Mouse (Mus musculus) embryo, embryonic 9.5 days (tissue): ENCODE results near the gene Krtap5-4.
"Not testable (repeated sequence)": the region's sequence is repeated elsewhere in the genome, so short reads cannot be mapped to it uniquely, and the experiment has no call there.

ENCODE experiments used
- DNase-seq: peaks from one replicate; pipeline ENCODE4 v3.0.0-alpha.2; 2017; ENCODE audit errors: extremely low spot score

The Krtap5-4 gene

GRCm38 (mm10) chr7:142303249-142303648, at the start of gene Krtap5-4:
Gene Krtap5-4 (plus strand): TSS chr7:142303549.
- DNase-seq, result no peak

- DNase-seq, result no peak
These were observed 47.8 kb upstream of the Krtap5-4 start for GRCm38 (mm10) chr7:142255517-142255916.

DNA sequence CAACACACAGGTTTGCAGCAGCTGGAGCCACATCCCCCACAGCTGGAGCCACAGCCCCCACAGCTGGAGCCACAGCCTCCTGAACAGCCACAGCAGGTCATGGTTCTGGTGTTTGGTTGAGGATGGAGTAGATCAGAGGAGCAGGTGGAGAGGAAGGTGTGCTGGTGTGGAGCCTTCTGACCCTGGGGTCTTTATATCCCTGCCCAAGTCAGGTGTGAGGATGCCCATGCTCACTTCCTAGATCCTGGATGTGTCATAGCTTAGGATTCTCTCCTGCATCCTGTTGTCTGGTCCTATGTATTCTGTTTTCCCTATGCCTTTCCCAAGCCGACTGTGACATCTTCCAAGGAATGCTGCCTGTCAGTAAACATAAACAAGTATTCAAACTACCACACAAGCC, 45.1 kb upstream of the Krtap5-4 start, which contains the start of gene Gm2431:
Gene Gm2431 (minus strand): TSS at position 101 of the 400 bp plus-strand sequence.
- DNase-seq, result not testable (repeated sequence)

- not testable (repeated sequence) for DNase-seq
These were observed 29.1 kb upstream of the Krtap5-4 start, which contains the start of gene Gm4559 for GRCm38 (mm10) chr7:142274263-142274662. Gene Gm4559 (minus strand): TSS chr7:142274363.

DNA sequence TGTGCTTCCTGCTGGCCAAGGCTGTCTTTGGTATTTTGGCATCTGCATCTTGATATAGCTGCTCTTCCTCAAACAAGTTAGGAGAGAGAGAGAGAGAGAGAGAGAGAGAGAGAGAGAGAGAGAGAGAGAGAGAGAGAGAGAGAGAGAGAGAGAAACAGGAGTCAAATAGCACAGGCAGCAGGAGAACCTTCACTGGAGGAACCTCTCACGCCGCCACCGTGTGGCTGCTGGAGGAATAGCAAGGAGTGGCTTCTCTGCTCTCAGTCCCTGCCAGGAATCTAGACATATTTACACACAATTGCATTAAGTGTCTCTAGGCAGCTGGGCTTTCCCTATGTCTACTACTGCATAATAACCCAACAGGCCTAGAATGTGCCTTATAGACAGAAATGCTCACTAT, 25.2 kb upstream of the Krtap5-4 start:
- DNase-seq, result peak; percentile 57

DNA sequence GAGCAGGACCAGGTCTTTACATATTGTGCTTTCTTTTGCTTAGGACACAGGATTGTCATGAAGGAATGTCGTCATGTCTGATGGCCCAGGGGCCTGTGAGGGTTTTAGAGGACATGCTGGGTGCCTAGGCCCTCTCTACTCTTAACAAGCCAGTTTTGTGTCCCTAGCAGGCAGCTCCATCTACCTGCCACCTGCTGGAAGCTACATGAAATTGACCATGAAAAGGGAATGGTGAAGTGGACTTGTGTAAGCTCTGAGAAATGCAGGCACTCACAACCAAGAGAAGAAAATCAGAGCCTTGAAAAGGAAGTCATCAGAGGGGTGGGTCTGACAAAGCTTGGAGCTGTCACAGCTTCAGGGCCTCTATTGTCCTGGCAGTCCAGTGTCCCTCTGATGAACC, 24.1 kb upstream of the Krtap5-4 start:
- not testable (repeated sequence) for DNase-seq

DNA sequence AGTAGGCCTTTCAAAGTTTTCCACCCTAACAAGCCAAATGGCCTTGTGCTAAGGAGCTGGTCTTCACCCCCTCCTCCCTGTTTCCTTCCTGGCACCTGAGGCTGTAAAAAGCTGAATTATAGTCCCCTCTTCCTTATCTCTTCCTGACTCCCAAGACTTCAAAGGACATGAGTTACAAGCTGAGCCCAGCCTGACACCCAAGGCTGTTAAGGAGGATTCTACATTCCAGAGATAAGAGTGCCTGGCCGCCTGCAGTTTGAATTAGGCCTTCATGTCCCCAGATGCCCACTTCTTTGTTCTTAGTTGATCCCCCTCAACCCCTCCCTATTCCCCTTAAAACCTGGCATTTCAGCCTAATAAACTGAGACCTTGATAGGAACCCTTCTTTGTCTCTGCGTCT, 20.5 kb upstream of the Krtap5-4 start:
- peak; percentile 22 for DNase-seq

DNA sequence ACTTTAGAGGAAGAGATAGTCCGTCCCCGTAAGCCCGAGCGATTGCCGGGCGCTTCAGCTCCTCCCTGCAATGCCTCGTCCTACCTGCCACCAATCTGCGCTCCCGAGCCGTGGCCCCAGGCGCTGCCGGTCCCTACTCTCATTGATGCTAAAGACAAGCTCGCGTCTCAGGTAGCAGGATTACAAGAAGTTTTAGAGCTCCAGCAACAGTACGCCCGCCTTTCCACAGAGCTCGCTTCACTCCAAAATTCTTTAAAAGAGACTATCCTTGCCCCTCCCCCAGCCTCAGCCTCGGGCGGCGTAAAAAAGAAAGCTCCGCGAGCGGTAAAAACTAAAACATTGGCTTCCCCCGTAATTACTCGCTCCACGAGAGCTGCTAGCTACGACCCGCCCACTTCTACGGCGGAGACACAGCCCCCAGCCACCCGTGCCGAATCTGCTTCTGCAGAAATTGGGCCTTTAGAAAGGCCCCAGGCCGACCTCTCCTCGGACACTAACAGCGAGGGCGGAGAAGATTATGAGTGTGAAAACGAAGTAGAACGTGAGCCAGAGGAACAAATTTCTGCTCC, 19.2 kb upstream of the Krtap5-4 start:
- DNase-seq, result peak; percentile 85

GRCm38 (mm10) chr7:142284615-142285080, 18.7 kb upstream of the Krtap5-4 start:
- DNase-seq, result peak; percentile 94

- DNase-seq, result no peak
These were observed 18.1 kb upstream of the Krtap5-4 start for GRCm38 (mm10) chr7:142285130-142285835.

DNA sequence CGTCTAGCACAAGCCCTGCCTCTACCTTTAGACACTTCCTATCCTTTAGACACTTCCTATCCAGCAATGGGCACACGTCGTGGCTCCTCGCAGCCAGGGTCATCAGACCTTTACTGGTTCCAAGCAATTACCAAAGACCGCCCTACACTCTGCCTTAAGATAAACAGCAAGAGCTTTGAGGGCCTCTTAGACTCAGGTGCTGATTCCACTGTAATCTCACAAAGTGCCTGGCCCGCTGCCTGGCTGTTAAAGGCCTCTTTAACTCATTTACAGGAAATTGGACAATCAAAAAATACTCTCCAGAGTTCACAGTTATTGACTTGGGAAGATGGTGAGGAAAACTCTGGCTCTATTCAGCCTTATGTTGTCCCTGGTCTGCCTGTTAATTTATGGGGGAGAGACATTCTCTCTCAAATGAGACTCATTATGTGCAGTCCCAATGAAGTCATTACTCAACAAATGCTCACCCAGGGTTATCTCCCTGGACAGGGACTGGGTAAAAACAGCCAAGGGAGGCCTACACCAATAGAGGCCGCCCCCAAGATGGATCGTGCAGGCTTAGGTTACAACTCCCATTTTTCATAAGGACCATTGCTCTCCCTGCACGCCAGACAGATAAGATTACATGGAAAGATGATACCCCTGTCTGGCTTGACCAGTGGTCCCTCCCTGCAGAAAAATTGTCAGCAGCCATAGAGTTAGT, 17.3 kb upstream of the Krtap5-4 start:
- DNase-seq, result peak; percentile 15

DNA sequence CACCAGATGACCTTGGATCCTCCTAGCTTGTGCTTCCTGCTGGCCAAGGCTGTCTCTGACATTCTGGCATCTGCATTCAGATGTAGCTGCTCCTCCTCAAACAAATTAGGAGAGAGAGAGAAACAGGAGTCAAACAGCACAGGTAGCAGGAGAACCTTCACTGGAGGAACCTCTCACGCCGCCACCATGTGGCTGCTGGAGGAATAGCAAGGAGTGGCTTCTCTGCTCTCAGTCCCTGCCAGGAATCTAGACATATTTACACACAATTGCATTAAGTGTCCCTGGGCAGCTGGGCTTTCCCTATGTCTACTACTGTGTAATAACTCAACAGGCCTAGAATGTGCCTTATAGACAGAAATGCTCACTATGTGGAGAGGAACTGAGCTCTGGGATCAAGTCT, 9.5 kb upstream of the Krtap5-4 start:
- not testable (repeated sequence) for DNase-seq

DNA sequence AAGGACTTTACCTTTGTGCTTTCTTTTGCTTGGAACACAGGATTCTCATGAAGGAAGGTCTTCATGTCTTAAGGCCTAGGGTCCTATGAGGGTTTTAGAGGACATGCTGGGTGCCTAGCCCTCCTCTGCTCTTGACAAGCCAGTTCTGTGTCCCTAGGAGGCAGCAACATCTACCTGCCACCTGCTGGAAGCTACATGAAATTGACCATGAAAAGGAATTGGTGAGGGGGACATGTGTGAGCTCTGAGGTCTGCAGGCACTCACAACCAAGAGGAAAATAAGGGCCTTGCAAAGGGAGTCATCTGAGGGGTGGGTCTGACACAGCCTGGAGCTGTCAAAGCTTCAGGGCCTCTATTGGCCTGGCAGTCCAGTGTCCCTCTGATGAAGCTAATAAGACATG, 7.9 kb upstream of the Krtap5-4 start:
- DNase-seq, result no peak

GRCm38 (mm10) chr7:142296108-142296507, 7.2 kb upstream of the Krtap5-4 start:
- DNase-seq, result not testable (repeated sequence)

- DNase-seq, result not testable (repeated sequence)
These were observed 6.3 kb upstream of the Krtap5-4 start, which contains the start of gene Krtap5-1 for GRCm38 (mm10) chr7:142297018-142297417. Gene Krtap5-1 (minus strand): TSS chr7:142297118.

- not testable (repeated sequence) for DNase-seq
These were observed 580 bp downstream of the Krtap5-4 start for GRCm38 (mm10) chr7:142303929-142304328.

DNA sequence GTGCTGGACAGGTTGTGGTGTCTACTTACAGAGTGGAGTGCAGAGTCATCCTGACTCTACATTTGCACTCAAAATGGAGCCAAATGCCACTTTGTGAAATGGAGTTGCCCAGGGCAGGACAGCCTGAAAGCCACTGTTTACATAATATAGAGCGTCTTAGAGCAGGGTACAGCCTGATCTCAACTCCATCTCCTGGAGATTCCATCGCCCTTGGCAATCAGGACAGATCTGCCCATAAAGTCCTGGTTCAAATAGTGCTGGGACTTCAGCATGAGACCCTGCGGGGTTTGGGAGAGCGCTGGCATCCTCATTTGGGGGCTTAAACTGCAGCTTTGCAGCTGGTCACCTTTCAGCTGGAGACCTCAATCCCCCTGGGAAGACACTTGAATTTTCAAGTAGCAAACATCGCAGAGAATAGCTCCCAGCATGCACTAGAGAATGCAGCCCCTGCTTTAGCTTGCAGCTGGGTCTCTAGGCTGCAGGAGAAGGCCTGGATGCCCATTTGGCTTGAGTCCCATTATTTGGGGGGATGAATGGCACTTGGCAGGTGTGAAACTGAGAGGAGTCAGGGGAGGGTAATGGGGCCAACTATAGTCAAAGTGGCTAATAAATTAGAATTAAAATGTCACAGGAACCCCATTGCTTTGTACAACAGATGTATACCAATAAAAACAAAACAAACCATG, 11.4 kb downstream of the Krtap5-4 start:
- DNase-seq, result no peak

GRCm38 (mm10) chr7:142316558-142316957, 13.2 kb downstream of the Krtap5-4 start:
- peak; percentile 63 for DNase-seq

DNA sequence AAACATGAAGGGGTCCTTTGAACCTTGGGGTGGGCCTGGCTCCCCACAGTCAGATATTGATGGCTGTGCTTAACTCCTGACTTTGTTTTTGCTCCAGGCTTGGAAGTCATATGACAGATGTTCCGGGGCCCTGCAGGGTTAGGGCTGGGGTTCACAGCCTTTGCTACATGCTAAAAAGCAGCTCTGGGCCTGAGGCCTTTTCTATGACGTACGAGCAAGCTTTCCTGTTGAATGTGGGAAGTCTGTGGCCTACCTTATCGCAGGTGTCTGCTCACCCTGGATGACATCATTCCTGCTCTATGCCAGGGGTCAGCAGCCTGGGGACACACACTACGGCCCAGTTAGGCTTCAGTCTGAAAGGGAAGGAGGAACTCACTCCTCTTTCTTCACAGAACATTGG, 13.9 kb downstream of the Krtap5-4 start:
- no peak for DNase-seq

GRCm38 (mm10) chr7:142319124-142319523, 15.8 kb downstream of the Krtap5-4 start:
- no peak for DNase-seq

GRCm38 (mm10) chr7:142320906-142321305, 17.6 kb downstream of the Krtap5-4 start:
- DNase-seq, result no peak
